ENCODE assay signal across 19 mouse cellular contexts in the genomic region with DNA sequence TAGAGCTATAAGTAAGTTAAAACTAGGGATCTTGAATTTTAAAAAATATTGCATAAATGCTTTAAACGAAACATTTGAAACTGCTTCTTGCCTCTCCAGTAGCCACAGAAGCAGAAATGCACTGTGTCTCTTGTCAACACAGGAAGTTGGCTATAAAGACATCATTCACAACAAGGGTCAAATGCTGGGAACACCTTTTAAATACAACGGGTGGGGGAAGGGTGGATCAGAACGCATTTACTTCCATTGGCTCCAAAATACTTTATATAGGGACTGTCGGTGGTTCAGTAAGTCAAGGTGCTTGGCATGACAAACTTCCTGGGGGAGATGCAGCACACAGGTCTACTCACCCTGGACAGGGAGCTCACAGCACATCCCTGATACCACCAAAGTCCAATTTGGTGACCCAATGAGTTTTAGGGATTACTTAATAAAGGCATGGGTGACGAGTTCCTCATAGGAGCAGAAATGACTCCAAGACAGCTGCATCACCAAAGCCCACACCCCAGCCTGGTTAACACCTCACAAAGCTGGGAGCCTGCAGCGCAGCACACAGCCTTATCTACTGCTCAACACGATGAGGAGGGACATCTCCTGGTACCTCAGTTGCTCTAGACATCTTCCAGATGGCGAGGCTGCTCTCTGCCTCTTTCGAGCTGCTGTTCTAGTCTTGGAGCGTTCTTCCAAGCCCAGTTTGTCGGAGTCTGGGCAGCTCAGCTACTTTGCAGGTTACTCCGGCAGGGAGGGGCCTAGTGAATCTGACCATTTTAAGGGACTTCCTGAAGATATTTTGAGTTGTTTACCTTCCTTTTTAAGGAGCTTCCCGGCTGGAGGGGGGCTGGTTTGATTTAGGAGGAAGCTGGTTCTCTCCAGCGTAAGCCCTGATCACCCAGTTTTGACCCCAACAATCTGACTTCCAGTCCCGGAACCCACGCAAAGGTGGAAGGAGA. TPM values are rescaled to one million over a fixed set of nuclear protein-coding genes. Genes with fewer than 3 reads are reported as not detected.
DNase-seq lines count a peak whose midpoint lies in the region; ATAC-seq and TF ChIP-seq lines count a peak whose summit lies in the region.
"Had no signal": no experiment of that assay in that cellular context is flagged by ENCODE, and none has a peak within 500 bp of the region (broad histone marks: within the 10 kb centered on the region; RNA-seq: fewer than 3 reads in every experiment).

No protein-coding gene starts in this region.

- no peak for ATAC-seq in neural tube, embryonic 15.5 days (ENCODE audit: low FRiP score)
- ATAC-seq: forebrain, embryonic 16.5 days had no signal

- no peak for TF ChIP-seq EP300 in heart, adult 2 months (IDR thresholded peaks at IDR 0.05; ENCODE audit: insufficient read depth, low read depth, low read length)

- no peak overlapping the region for H3K4me2 ChIP-seq in neural tube, embryonic 15.5 days
- H3K4me2 ChIP-seq: heart, embryonic 15.5 days; limb, embryonic 13.5 days; midbrain, embryonic 12.5 days had no signal

- no peak for TF ChIP-seq POLR2A in heart, adult 2 months (IDR thresholded peaks at IDR 0.05; ENCODE audit: insufficient read depth, low read depth, low read length)

- no peaks in the 10 kb centered on the region for H3K79me2 ChIP-seq in heart, adult 2 months (replicated peaks; ENCODE audit: control insufficient read depth, insufficient read depth, low read length)

- peaks cover 2% of the 10 kb centered on the region for H3K4me1 ChIP-seq in heart, adult 2 months (ENCODE audit: control insufficient read depth, insufficient read depth, low read length)
- H3K4me1 ChIP-seq in neural tube, embryonic 15.5 days, result peaks cover 4% of the 10 kb centered on the region; the same call in 1 of the 2 replicates
- H3K4me1 ChIP-seq: hindbrain, embryonic 10.5 days; midbrain, embryonic 12.5 days had no signal

- no peaks in the 10 kb centered on the region for H3K36me3 ChIP-seq in heart, adult 2 months (ENCODE audit: control insufficient read depth, insufficient read depth, low read length)
- H3K36me3 ChIP-seq in neural tube, embryonic 15.5 days, result no peaks in the 10 kb centered on the region
- H3K36me3 ChIP-seq: heart, embryonic 15.5 days; hindbrain, embryonic 10.5 days; limb, embryonic 13.5 days; midbrain, embryonic 12.5 days had no signal

- intact Hi-C loops in heart, adult 2 months (cut with DNase I), result no loop called here
- intact Hi-C loops in heart, postnatal 36 days (cut with DNase I), result no loop called here

- WGBS in heart, adult 2 months, result 56% methylated on average over 16 of the region's 16 CpGs
- 84% methylated on average over 16 of the region's 16 CpGs for WGBS in neural tube, embryonic 15.5 days

- H3K9ac ChIP-seq in heart, adult 2 months (ENCODE audit: low read depth, low read length), result no peak overlapping the region
- H3K9ac ChIP-seq in neural tube, embryonic 15.5 days (replicated peaks), result no peak overlapping the region
- H3K9ac ChIP-seq: heart, embryonic 15.5 days; limb, embryonic 13.5 days; midbrain, embryonic 12.5 days had no signal

- H3K27ac ChIP-seq in heart, adult 2 months, result peak overlapping the region; percentile 44
- H3K27ac ChIP-seq in layer of hippocampus, adult 2 months, result peak overlapping the region; percentile 48; the same call in 1 of the 2 replicates
- H3K27ac ChIP-seq in neural tube, embryonic 15.5 days (replicated peaks), result no peak overlapping the region
- H3K27ac ChIP-seq: heart, embryonic 15.5 days; hindbrain, embryonic 10.5 days; limb, embryonic 13.5 days; midbrain, embryonic 12.5 days had no signal

- H3K4me3 ChIP-seq in heart, adult 2 months, result peak overlapping the region; percentile 16; the same call in 1 of the 2 replicates
- H3K4me3 ChIP-seq in layer of hippocampus, adult 2 months, result no peak overlapping the region
- H3K4me3 ChIP-seq in neural tube, embryonic 15.5 days (replicated peaks), result no peak overlapping the region
- H3K4me3 ChIP-seq: erythroblast, embryonic 14.5 days; heart, embryonic 15.5 days; hindbrain, embryonic 10.5 days; limb, embryonic 13.5 days; midbrain, embryonic 12.5 days had no signal

- no peaks in the 10 kb centered on the region for H3K27me3 ChIP-seq in heart, adult 2 months (ENCODE audit: control insufficient read depth, insufficient read depth, low read length)
- no peaks in the 10 kb centered on the region for H3K27me3 ChIP-seq in neural tube, embryonic 15.5 days (replicated peaks)
- H3K27me3 ChIP-seq: heart, embryonic 15.5 days; limb, embryonic 13.5 days; midbrain, embryonic 12.5 days had no signal

- peak in 1 of 2 experiments; percentile 9 for DNase-seq in heart, adult 2 months
- DNase-seq in heart, postnatal 36 days, result no peak
- DNase-seq in layer of hippocampus, adult 2 months (ENCODE audit: low spot score in 2 of 2), result no peak
- no peak for DNase-seq in layer of hippocampus, postnatal 10 days (ENCODE audit: low spot score in 2 of 2)
- peak; percentile 9 for DNase-seq in neural tube, embryonic 10.5 days (ENCODE audit: extremely low spot score, low spot score)
- no peak for DNase-seq in adrenal gland, postnatal 25 days
- DNase-seq in right cerebral cortex, adult 18-20 months, result no peak
- DNase-seq: adrenal gland, adult 8-10 months; cerebellum, adult 2 months; lung, postnatal 14 days; right cerebral cortex, postnatal 4 days; thymus, postnatal 36 days had no signal

- TF ChIP-seq CTCF in heart, adult 2 months (IDR thresholded peaks at IDR 0.05), result no peak
- no peak for TF ChIP-seq CTCF in layer of hippocampus, adult 2 months (conservative IDR thresholded peaks at IDR 0.05)

- H3K9me3 ChIP-seq in neural tube, embryonic 15.5 days (replicated peaks), result no peaks in the 10 kb centered on the region
- H3K9me3 ChIP-seq: heart, embryonic 15.5 days; hindbrain, embryonic 10.5 days; limb, embryonic 13.5 days; midbrain, embryonic 12.5 days had no signal

RNA-seq across cellular contexts. Expression of gene Lpin2, which starts 45.7 kb away (rescaled TPM):
- 10 to 100 TPM in 1 of 2 experiments, 1 to 10 TPM in 1; 6.0 to 13.1 TPM for total RNA-seq in heart, adult 2 months (2021)
- 3.4 and 4.7 TPM in 2 replicates for polyA plus RNA-seq in heart, adult 2 months (2012; rRNA removed)
- 1 to 10 TPM; 7.0 to 7.4 TPM for total RNA-seq in heart, postnatal 36 days (2021)
- 100 to 1,000 TPM in 1 of 2 experiments, 10 to 100 TPM in 1; 95.8 to 109 TPM for total RNA-seq in layer of hippocampus, adult 2 months (2021)
- 10 to 100 TPM; 71.2 to 79.9 TPM for total RNA-seq in layer of hippocampus, postnatal 10 days (2021)
- polyA plus RNA-seq in neural tube, embryonic 15.5 days (2015; fragmentation: Nextera tagmentation; extraction: Ambion mirVana), result 42.3 and 42.6 TPM in 2 replicates
- 47.3 and 50.6 TPM in 2 replicates for total RNA-seq in adrenal gland, postnatal 25 days (2021)
